Mouse (Mus musculus): ENCODE measurements around the gene Tspan32. TPM values are rescaled to one million over a fixed set of nuclear protein-coding genes. Genes with fewer than 3 reads are reported as not detected.

Tspan32 gene
- polyA plus RNA-seq, 1 experiment, result 6.4 TPM

Other genes with a start within 250 kb of the Tspan32 start
- gene Th, start 73.9 kb upstream of the Tspan32 start, polyA plus RNA-seq (2012; rRNA removed), result 1.7 and 4.4 TPM in 2 replicates
- gene Ascl2, start 35.8 kb upstream of the Tspan32 start, polyA plus RNA-seq (2012; rRNA removed), result 10.0 and 10.1 TPM in 2 replicates
- 203 and 264 TPM in 2 replicates for gene Cd81, start 47.7 kb downstream of the Tspan32 start, polyA plus RNA-seq (2012; rRNA removed)
- 66.3 and 72.9 TPM in 2 replicates for gene Tssc4, start 64.2 kb downstream of the Tspan32 start, polyA plus RNA-seq (2012; rRNA removed)
- gene Trpm5, start 89.6 kb downstream of the Tspan32 start, polyA plus RNA-seq (2012; rRNA removed), result 6.5 and 13.2 TPM in 2 replicates
- 52.6 and 54.8 TPM in 2 replicates for gene Kcnq1, start 101.3 kb downstream of the Tspan32 start, polyA plus RNA-seq (2012; rRNA removed)

Data from large intestine, adult 2 months (tissue).